Mouse (Mus musculus) lung, postnatal 0 days (tissue): ENCODE measurements around the gene Crlf3. TPM values are rescaled to one million over a fixed set of nuclear protein-coding genes. Genes with fewer than 3 reads are reported as not detected.
A peak's percentile ranks its signal among the peaks of the same experiment; 100 is the strongest.
"Not testable (repeated sequence)": the region's sequence is repeated elsewhere in the genome, so short reads cannot be mapped to it uniquely, and the experiment has no call there.

ENCODE experiments used
- ATAC-seq: fragments of 200-750 bp; cut with Nextera tagmentation; 2 replicates; pipeline ENCODE4 v1.8.0; 2017; ENCODE audit warnings: moderate library complexity
- DNase-seq: peaks from one replicate; pipeline ENCODE4 v3.0.0-alpha.2; 2016; ENCODE audit warnings: low spot score
- H3K27ac ChIP-seq: fragments of 300-500 bp; sonication (generic); 2 replicates; pipeline ENCODE4 v1.5.1; 2014; ENCODE audit warnings: antibody characterized with exemption, mild to moderate bottlenecking, low read length, mixed read lengths
- H3K27me3 ChIP-seq: fragments of 300-500 bp; sonication (generic); replicated peaks from 2 replicates; pipeline ENCODE4 v1.6.1; 2014; ENCODE audit warnings: low read length, mixed read lengths; ENCODE audit not compliant: insufficient read depth
- H3K36me3 ChIP-seq: fragments of 300-500 bp; sonication (generic); 2 replicates; pipeline ENCODE4 v1.6.1; 2014; ENCODE audit warnings: low read length, mixed read lengths; ENCODE audit not compliant: insufficient read depth
- H3K4me1 ChIP-seq: fragments of 300-500 bp; sonication (generic); 2 replicates; pipeline ENCODE4 v1.6.1; 2014; ENCODE audit warnings: antibody characterized with exemption, low read depth, low read length, mixed read lengths; ENCODE audit not compliant: insufficient read depth
- H3K4me2 ChIP-seq: fragments of 300-500 bp; sonication (generic); replicated peaks from 2 replicates; pipeline ENCODE4 v1.6.1; 2014; ENCODE audit warnings: low read depth, mild to moderate bottlenecking, low read length, moderate library complexity, mixed read lengths
- H3K4me3 ChIP-seq: fragments of 300-500 bp; sonication (generic); 2 replicates; pipeline ENCODE4 v1.5.1; 2014; ENCODE audit warnings: low read depth, low read length
- H3K9ac ChIP-seq: fragments of 300-500 bp; sonication (generic); replicated peaks from 2 replicates; pipeline ENCODE4 v1.6.1; 2014; ENCODE audit warnings: low read depth, mild to moderate bottlenecking
- H3K9me3 ChIP-seq: fragments of 300-500 bp; sonication (generic); 2 replicates; pipeline ENCODE4 v1.6.1; 2016; ENCODE audit warnings: low read length, mixed read lengths
- CTCF ChIP-seq: IDR thresholded peaks from 2 replicates; pipeline ENCODE4 v1.5.1; 2016; ENCODE audit warnings: antibody characterized with exemption, mild to moderate bottlenecking
- EP300 ChIP-seq: IDR thresholded peaks from 2 replicates; pipeline ENCODE4 v1.6.1; 2016; ENCODE audit warnings: antibody characterized with exemption, mild to moderate bottlenecking, control low read depth
- WGBS: fragments of 180-500 bp; shearing (Covaris S2); extraction: QIAGEN DNeasy Blood & Tissue Kit; methylation state at CpG from one replicate; pipeline ENCODE4 v1.1.7; 2014; 5-methylcytosine and 5-hydroxymethylcytosine counted together
- polyA plus RNA-seq: library from polyadenylated mRNA; unstranded; fragments of >200 nt; fragmentation: Nextera tagmentation; extraction: Ambion mirVana; gene quantifications from 2 replicates; pipeline ENCODE4 v1.2.1, GENCODE M21; 2015

The Crlf3 gene
- polyA plus RNA-seq, 1 experiment from 2014 or later, result 42.4 TPM

DNA sequence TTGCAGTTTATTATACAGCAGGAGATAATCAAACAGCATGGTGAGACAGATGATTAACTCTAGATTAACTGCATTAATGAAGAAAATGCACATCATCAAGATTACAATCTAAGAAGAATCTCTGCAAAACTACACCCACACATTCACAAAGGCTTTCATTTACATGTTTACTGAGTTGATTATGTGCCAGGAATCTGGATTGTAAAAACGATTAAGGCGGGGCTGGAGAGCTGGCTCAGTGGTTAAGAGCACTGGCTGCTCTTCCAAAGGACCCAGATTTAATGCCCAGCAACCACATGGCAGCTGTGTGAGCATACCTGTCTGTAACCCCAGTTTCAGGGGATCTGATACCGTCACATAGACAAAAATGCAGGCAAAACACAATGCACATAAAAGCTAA is 11.0 kb downstream of the Crlf3 start:
- TF ChIP-seq EP300 (no peak), CTCF (no peak)
- H3K9ac ChIP-seq, result no peak overlapping the region
- H3K9me3 ChIP-seq, result no peaks in the 10 kb centered on the region
- ATAC-seq (no peak), DNase-seq (peak; percentile 69)
- H3K4me1 ChIP-seq, result peaks cover 4% of the 10 kb centered on the region; the same call in 1 of the 2 replicates
- H3K27ac ChIP-seq, result no peak overlapping the region
- no peak overlapping the region for H3K4me2 ChIP-seq
- no peaks in the 10 kb centered on the region for H3K27me3 ChIP-seq
- H3K4me3 ChIP-seq, result no peak overlapping the region
- WGBS, result 50% methylated on average over 3 of the region's 3 CpGs
- H3K36me3 ChIP-seq, result no peaks in the 10 kb centered on the region

DNA sequence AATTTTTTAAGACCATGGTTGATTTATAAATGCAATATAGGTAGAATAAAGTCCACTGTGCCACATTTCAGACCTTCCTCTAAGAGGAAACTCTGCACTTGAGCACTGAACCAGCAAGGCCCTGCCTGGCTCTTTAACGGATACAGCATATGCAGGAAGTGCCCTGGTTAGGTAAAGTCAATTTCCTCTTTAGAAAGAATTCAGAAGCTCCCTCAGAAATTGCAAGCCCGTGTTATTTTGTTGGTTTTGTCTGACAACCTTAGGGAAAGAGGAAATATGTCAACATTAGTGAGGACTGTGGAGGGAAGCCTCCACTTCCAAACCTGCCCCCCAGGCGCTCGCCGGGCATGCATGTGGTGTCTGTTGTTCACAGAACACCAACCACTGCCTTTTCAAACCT is 13.2 kb downstream of the Crlf3 start:
- Histone ChIP-seq H3K4me1 (peaks cover 4% of the 10 kb centered on the region; the same call in 1 of the 2 replicates), H3K9ac (no peak overlapping the region), H3K9me3 (no peaks in the 10 kb centered on the region), H3K4me2 (no peak overlapping the region), H3K36me3 (no peaks in the 10 kb centered on the region), H3K4me3 (no peak overlapping the region), H3K27me3 (no peaks in the 10 kb centered on the region), H3K27ac (peak overlapping the region; percentile 16; the same call in 1 of the 2 replicates)
- peak; percentile 32 for DNase-seq
- no peak for ATAC-seq
- TF ChIP-seq EP300, result no peak
- no peak for TF ChIP-seq CTCF
- WGBS, result 56% methylated on average over 5 of the region's 5 CpGs

DNA sequence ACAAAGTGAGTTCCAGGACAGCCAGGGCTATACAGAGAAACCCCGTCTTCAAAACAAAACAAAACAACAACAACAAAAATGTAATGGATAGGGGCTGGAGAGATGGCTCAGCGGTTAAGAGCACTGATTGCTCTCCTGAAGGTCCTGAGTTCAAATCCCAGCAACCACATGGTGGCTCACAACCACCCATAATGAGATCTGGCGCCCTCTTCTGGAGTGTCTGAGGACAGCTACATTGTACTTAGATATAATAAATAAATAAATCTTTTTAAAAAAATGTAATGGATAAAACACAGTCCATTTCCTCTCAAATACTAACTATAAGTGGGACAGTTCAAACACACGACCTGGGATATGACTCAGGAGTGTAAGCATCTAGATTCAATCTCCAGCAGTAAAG is 14.4 kb downstream of the Crlf3 start:
- not testable (repeated sequence) for H3K9me3 ChIP-seq, H3K4me2 ChIP-seq, H3K9ac ChIP-seq, H3K4me3 ChIP-seq, H3K36me3 ChIP-seq, H3K27ac ChIP-seq, H3K4me1 ChIP-seq, H3K27me3 ChIP-seq, ATAC-seq, DNase-seq
- WGBS, result 82% methylated on average over 4 of the region's 4 CpGs

DNA sequence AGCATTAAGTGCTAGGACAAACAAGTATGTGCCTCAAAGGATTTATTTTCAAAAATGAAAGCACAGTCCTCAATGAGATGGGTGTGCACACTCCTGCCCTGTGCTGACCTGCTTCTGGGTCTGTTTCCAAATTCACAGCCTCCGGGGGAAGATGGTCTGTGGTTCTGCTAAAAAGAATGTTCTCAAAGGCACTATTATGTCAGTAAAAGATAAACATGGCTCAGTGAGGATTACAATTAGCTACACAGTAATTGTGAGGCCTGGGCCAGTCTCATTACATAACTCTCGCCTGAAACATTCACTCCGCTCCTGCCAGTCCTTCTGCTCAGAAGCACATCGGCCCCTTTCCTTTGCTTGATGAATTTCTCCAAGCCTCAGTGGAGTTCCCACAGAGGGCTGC is 18.6 kb downstream of the Crlf3 start:
- ATAC-seq (peak; percentile 57), DNase-seq (peak; percentile 17)
- Histone ChIP-seq H3K4me3 (no peak overlapping the region), H3K36me3 (peaks cover 24% of the 10 kb centered on the region), H3K9ac (no peak overlapping the region), H3K27ac (peak overlapping the region; percentile 7; the same call in 1 of the 2 replicates), H3K9me3 (no peaks in the 10 kb centered on the region), H3K4me2 (no peak overlapping the region), H3K4me1 (no peaks in the 10 kb centered on the region), H3K27me3 (no peaks in the 10 kb centered on the region)
- 50% methylated on average over 4 of the region's 4 CpGs for WGBS
- TF ChIP-seq CTCF (no peak), EP300 (no peak)

DNA sequence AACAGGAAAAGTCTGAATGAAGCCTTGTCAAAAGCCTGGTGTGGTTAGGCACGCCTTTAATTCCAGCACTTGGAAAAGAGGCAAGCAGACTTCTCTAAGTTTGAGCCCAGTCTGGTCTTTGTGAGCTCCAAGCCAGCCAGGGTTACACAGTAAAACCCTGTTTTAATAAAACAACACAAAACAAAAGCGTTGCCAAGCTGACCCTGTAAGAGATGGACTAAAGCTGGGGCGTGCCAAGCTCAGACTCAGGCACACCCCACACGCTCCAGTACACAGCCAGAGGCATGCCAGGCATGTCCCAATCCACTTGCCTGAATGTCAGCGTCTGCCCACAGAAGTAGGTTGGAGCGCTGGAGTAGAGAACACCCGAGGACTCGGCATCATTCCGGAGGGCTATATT is 24.6 kb downstream of the Crlf3 start:
- peak; percentile 72 for DNase-seq
- TF ChIP-seq EP300 (peak; percentile 86), CTCF (no peak)
- no peak overlapping the region for H3K4me3 ChIP-seq
- no peak overlapping the region for H3K4me2 ChIP-seq
- H3K27ac ChIP-seq, result peak overlapping the region; percentile 15; the same call in 1 of the 2 replicates
- 68% methylated on average over 9 of the region's 9 CpGs for WGBS
- H3K9ac ChIP-seq, result no peak overlapping the region
- no peaks in the 10 kb centered on the region for H3K27me3 ChIP-seq
- peak; percentile 88 for ATAC-seq
- H3K36me3 ChIP-seq, result peaks cover 48% of the 10 kb centered on the region
- H3K9me3 ChIP-seq, result no peaks in the 10 kb centered on the region
- no peaks in the 10 kb centered on the region for H3K4me1 ChIP-seq

DNA sequence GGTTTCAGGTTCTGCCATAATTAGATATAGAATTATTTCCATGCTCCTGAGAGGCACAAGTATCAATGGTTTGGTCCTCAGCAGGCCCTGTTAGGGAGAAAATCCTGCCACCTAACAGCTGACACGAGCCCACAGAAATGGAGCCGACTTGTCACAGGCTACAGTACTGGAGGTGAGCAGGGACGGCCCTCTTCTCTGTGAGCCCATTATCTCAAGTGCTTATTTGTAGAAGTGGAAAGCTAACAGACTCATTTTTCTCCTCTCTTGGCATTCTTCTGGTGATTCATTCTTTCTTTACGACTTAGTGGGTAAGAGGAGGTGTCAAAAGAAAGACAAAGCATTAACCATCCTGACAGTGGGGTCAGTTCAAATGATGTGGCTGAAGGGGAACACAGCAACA is 26.1 kb downstream of the Crlf3 start:
- H3K36me3 ChIP-seq, result peaks cover 40% of the 10 kb centered on the region
- H3K27ac ChIP-seq, result peak overlapping the region; percentile 78
- 21% methylated on average over 4 of the region's 4 CpGs for WGBS

DNA sequence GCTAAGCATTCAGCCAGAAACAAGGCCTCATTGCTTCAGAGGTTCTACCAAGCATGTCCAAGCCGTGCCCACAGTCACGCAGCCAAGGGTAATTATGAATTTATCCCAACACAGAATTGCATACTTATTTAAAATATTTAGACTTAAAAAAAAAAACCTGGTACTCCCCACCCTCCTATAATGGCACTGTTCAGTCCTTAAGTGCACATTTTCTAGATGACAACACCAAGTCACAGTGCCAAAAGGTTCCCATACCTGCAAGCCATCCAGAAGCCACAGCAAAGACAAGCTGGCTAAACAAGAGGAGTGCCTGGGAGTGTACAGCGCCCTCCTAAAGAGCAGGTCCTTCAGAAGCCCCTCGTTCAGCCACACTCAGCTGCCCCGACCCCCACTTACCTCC is 27.6 kb downstream of the Crlf3 start:
- Histone ChIP-seq H3K4me1 (no peaks in the 10 kb centered on the region), H3K9ac (no peak overlapping the region), H3K4me2 (no peak overlapping the region), H3K4me3 (no peak overlapping the region), H3K36me3 (peaks cover 38% of the 10 kb centered on the region), H3K27me3 (no peaks in the 10 kb centered on the region), H3K27ac (peak overlapping the region; percentile 78), H3K9me3 (no peaks in the 10 kb centered on the region)
- TF ChIP-seq EP300 (peak; percentile 87), CTCF (no peak)
- WGBS, result 65% methylated on average over 5 of the region's 5 CpGs
- ATAC-seq (peak; percentile 65), DNase-seq (peak; percentile 55)

More for the DNA sequence above, 26.1 kb downstream of the Crlf3 start:
- Histone ChIP-seq H3K27me3 (no peaks in the 10 kb centered on the region), H3K9me3 (no peaks in the 10 kb centered on the region), H3K9ac (no peak overlapping the region), H3K4me1 (no peaks in the 10 kb centered on the region), H3K4me2 (no peak overlapping the region), H3K4me3 (no peak overlapping the region)
- no peak for TF ChIP-seq CTCF
- TF ChIP-seq EP300, result peak; percentile 61
- ATAC-seq (peak; percentile 59), DNase-seq (peak; percentile 72)
